Mouse (Mus musculus) bone marrow, adult 2 months (tissue): ENCODE measurements around the gene Dxo. TPM values are rescaled to one million over a fixed set of nuclear protein-coding genes. Genes with fewer than 3 reads are reported as not detected.

Source experiments
- H3K27ac ChIP-seq: fragments of 200-500 bp; 2 replicates; pipeline ENCODE4 v1.5.1; 2012; ENCODE audit warnings: low read depth, mild to moderate bottlenecking, control low read depth, inconsistent platforms, low read length; ENCODE audit not compliant: control insufficient read depth, poor library complexity, insufficient read depth
- H3K4me1 ChIP-seq: fragments of 200-500 bp; 2 replicates; pipeline ENCODE4 v1.6.1; 2011; ENCODE audit warnings: low read length; ENCODE audit not compliant: control insufficient read depth, insufficient read depth
- H3K4me3 ChIP-seq: fragments of 200-500 bp; replicated peaks from 2 replicates; pipeline ENCODE3; 2011; ENCODE audit warnings: mild to moderate bottlenecking, low read depth, low read length, control low read depth; ENCODE audit not compliant: control insufficient read depth
- CTCF ChIP-seq: fragments of 200-500 bp; IDR thresholded peaks from 2 replicates; pipeline ENCODE4 v1.5.1; 2011; ENCODE audit warnings: low read length, control low read depth; ENCODE audit not compliant: control insufficient read depth, insufficient read depth
- POLR2A ChIP-seq: fragments of 200-500 bp; IDR thresholded peaks from 2 replicates; pipeline ENCODE4 v1.6.1; 2011; ENCODE audit warnings: low read depth, mild to moderate bottlenecking, control low read depth, low read length, borderline replicate concordance; ENCODE audit not compliant: control insufficient read depth
- WGBS: fragments of 180-500 bp; shearing (Covaris S2); methylation state at CpG from one replicate; pipeline ENCODE4 v1.1.7; 2018; 5-methylcytosine and 5-hydroxymethylcytosine counted together
- polyA plus RNA-seq: library from polyadenylated mRNA; stranded (reverse); fragments of >200 nt; gene quantifications from 2 replicates; pipeline ENCODE4 v1.2.4, GENCODE M21; 2011; ENCODE audit warnings: low replicate concordance; ENCODE audit not compliant: missing spikeins, insufficient read depth, insufficient read length

Gene Dxo
- polyA plus RNA-seq, 1 experiment = 73.3 TPM

DNA sequence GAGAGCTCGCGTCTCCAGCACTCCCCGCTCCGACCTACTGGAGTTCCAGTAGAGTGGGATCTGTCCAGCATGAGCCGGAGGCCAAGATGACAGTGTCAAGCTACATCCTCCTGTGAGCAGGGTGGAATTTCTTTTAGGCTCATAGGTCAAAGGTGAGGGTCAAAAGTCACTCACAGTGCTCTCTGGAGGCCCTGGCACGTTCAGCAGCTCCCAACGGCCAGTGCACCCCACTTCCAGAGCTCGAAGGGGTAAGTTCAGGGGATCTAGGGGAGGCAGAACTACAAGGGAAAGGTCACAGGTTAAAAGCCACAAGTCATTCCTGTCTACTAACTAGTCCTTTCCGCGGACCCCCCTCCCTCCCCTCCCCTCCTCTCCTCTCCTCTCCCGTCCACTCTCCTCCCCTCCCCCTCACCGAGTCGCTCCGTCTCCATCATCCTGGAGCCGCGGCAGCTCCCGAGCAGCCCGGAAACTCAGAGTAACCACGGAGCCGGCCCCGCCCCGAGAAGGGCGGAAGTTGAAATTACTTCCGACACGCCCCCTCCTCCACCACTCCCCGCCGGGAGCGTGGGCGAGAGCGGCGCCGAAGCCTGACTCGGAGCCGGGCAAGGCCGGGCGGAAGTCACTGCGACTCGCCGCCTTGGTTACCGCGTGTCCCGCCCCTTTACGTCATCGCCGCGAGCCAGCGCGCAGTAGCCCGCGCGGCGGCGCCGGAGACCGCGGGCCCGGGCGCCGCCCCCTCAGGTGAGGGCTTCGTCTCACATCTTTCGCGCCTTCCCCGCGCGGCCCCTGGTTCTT, 13.1 kb downstream of the Dxo start, which contains the start of the genes Skiv2l and Nelfe:
Skiv2l (minus strand) TSS at position 489 of the 795 bp plus-strand sequence.
Nelfe (plus strand) TSS at position 670 of the 795 bp plus-strand sequence.
- Histone ChIP-seq H3K4me3 (peak within 1 kb of the TSS; percentile 87), H3K4me1 (no peaks in the 10 kb centered on the region; the same call in 1 of the 2 replicates), H3K27ac (peak within 1 kb of the TSS; percentile 35)
- WGBS = 1% methylated on average over 65 of the region's 65 CpGs
- TF ChIP-seq POLR2A (peak; percentile 50; the same call in 1 of the 2 replicates), CTCF (no peak)

DNA sequence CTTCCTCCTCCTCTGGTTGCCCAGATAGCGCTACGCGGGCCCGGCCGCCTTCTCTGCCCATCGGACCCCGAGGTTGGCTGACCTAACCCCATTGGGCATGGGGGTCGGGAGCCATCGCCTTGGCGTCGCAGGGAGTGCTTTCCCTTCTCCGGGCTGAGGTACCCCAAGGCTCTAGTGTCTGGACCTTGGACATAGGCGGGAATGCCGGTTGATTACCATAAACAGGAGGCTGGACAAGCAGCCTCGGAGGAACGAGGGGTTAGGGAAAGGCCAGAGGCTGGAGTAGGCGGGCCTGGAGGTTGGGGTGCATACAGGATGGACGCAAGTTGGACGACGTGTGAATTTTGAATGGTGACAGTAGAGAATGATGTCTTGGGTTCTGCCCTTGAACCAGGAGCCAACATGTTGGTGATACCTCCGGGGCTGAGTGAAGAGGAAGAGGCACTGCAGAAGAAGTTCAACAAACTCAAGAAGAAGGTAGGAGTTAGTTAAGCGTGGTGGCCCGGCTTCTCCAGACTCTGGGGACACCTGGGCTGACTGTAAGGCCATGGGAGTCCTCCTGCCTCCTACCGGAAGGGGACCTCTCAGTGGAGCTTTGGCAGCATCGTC, 13.8 kb downstream of the Dxo start:
- H3K4me3 ChIP-seq = peak overlapping the region; percentile 87
- H3K4me1 ChIP-seq = no peaks in the 10 kb centered on the region; the same call in 1 of the 2 replicates
- under 1% methylated on average over 25 of the region's 25 CpGs for WGBS
- TF ChIP-seq POLR2A (no peak), CTCF (no peak)
- peak overlapping the region; percentile 35; the same call in 1 of the 2 replicates for H3K27ac ChIP-seq

DNA sequence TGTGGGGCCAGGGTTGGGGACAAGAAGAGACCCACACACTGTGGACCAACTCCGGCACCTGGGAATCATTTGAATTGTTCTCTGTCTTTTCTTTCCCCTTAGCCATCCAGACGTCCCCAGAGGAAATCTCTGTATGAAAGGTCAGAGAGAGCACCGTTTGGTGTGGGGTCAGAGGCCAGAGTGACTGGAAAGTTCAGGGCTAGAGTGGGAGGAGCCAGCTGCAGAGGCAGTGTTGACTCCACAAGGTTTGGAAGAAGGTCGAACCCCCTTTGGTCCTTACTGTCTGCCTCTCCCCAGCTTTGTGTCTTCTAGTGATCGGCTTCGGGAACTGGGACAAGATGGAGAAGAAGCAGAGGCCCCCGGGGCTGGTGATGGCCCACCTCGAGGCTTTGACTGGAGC, 16.7 kb downstream of the Dxo start:
- Histone ChIP-seq H3K4me3 (no peak overlapping the region), H3K27ac (no peak overlapping the region), H3K4me1 (no peaks in the 10 kb centered on the region; the same call in 1 of the 2 replicates)
- TF ChIP-seq POLR2A (no peak), CTCF (no peak)
- WGBS = 86% methylated on average over 8 of the region's 8 CpGs

DNA sequence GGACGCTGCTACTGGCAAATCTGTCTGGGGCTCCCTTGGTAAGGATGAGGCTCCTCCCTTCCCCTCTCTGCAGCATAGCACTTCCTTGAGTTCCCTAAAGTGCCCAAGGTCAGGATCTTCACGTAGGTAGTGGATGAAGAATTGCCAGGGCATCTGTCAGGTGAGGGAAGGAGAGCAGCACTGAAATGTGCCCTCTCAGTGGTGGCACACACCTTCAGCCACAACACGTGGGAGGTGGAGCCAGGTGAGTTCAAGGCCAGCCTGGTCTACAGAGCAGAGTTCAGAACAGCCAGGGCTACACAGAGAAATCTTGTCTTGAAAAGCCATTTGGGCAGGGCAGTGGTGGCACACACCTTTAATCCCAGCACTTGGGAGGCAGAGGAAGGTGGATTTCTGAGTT, 17.9 kb downstream of the Dxo start:
- WGBS = 80% methylated on average over 3 of the region's 3 CpGs
- Histone ChIP-seq H3K4me3 (no peak overlapping the region), H3K27ac (no peak overlapping the region), H3K4me1 (no peaks in the 10 kb centered on the region; the same call in 1 of the 2 replicates)
- no peak for TF ChIP-seq CTCF
- TF ChIP-seq POLR2A = no peak

DNA sequence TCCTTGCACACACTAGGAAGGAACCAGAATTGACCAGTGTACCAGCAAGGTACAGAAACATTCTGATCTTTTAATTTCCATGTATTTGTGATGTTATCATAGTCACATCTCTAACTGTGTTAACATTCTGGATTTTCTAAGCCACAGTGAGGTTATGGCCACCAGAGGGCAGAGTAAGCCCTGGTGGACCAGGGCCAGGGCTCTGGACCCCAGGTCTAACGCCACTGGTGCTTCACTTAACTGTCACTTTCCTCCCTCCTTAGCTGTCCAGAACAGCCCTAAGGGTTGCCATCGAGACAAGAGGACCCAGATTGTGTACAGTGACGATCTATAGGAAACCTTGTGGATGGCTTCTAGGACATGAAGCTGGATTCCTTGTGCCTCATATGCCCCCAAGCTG, 19.0 kb downstream of the Dxo start:
- H3K4me1 ChIP-seq = no peaks in the 10 kb centered on the region; the same call in 1 of the 2 replicates
- H3K4me3 ChIP-seq = no peak overlapping the region
- TF ChIP-seq POLR2A (no peak), CTCF (peak; percentile 81)
- 39% methylated on average over 3 of the region's 3 CpGs for WGBS
- H3K27ac ChIP-seq = no peak overlapping the region

DNA sequence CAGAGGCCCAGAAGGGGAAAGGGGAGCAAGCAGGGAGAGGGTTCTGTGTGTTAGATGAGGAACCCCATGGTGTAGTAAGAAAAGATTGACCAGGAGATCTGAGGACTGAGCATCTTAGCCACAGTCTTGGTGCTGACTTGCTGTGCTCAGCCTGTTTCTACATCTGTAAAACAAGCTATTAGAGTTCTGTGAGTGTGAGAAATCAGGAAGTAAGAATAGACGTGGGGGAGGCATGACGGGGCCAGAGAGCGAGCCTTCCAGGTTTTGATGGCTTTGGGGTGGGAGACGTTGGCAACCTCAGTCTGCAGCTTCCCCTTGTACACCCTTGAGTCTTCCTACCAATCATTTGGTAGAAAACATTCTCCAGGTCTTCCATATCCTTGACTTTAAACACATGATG, 21.9 kb downstream of the Dxo start:
- Histone ChIP-seq H3K27ac (no peak overlapping the region), H3K4me1 (no peaks in the 10 kb centered on the region), H3K4me3 (no peak overlapping the region)
- WGBS = 6% methylated on average over 4 of the region's 4 CpGs
- no peak for TF ChIP-seq POLR2A
- TF ChIP-seq CTCF = no peak

DNA sequence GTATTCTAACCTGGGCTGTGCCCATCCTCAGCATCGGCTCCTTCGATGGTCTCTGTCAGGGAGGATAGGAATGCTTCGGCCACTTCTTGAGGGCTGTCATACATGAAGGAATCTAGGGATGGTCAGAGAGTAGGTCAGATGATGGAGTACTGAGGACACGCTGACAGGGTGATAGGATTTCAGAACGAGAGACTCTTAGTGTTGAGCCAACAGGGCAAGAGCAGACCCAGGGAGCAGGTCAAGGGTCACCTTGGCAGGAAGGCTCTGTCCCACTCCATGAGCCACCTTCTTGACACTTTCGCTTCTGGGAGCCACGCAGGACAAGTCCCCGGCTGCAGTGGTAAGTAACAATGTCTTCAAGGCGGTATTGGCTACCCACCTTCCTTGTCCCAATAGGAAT, 23.7 kb downstream of the Dxo start:
- WGBS = 79% methylated on average over 9 of the region's 9 CpGs
- H3K4me1 ChIP-seq = no peaks in the 10 kb centered on the region
- no peak for TF ChIP-seq CTCF
- no peak for TF ChIP-seq POLR2A
- H3K4me3 ChIP-seq = no peak overlapping the region
- no peak overlapping the region for H3K27ac ChIP-seq

DNA sequence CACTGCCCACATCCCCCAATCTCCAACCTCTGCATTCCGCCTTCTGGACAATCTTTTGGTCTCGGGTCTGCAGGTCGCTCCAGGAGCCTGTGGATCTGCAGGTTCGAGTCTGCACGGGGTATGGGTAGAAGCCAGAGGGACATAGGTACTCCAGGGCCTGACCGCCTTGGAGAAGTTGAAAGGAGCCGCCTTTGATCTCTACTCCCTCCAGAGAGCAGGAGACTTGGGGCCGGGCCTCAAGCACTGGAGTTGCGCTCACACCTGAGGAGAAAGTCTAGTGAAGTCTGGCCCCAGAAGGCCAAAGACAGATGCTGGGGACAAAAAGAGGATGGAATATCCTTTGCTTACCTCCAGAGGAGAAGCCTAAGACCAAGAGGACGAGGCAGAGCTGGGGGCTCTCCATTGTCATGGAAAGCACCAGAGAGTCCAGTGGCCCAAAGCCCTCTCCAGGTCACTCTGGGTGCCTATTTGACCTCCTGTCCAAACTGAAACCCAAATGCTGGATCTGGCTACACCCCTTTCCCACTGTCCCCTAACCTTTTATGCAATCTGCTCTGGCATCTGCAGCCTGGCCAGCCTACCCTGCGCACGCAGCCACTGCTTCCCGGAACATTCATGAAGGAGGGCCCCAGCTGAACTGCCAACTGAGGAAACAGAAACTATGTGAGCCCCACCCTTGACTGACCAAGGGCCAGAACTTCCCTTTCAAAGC, 25.0 kb downstream of the Dxo start:
- Histone ChIP-seq H3K4me1 (no peaks in the 10 kb centered on the region), H3K27ac (no peak overlapping the region), H3K4me3 (no peak overlapping the region)
- 79% methylated on average over 13 of the region's 13 CpGs for WGBS
- TF ChIP-seq CTCF (no peak), POLR2A (no peak)
